Mouse (Mus musculus): ENCODE data around the gene Ablim1.

DNA sequence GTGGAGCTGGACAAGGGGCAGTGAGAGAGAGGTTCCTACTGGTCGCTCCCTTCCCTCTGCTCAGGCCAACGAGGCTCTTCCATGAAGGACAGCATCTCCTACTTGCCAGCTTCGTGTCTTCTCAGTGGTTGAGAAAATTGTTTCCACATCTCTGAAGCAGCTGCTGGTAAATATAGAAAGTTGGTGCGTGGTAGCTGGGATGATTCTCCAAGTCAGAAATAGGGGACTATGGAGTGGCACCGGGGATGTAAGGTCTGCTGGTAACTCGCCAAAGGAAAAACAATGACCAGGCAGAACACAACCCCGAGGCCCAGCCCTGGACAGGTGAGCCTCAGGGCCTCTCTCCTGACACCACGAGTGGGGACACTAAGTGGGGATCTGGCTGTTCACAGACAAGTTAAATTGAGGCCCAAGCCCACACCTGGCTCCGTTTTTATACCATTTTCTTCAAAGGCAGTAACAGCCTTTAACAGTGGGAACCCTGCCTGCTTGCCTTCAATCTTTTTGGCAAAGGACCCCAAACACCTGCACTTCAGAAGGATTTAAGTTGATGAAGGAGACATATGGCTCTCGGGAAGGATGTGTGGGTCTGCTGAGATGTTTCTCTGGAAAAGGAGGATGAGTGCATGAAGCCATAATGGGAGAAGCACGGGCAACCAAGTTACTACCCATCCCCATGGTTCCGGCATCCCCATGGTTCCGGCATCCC is 175.7 kb downstream of the Ablim1 start:
- no peak for TF ChIP-seq CTCF (IDR thresholded peaks at IDR 0.05; ENCODE audit: low read depth, low read length)
- TF ChIP-seq POLR2A (IDR thresholded peaks at IDR 0.05; ENCODE audit: extremely low read depth, insufficient read depth, low read length) = no peak

Data from liver, adult 2 months (tissue).